Mouse (Mus musculus) retina, postnatal 7 days (tissue): Measurements from ENCODE around the gene Fbxl16.
A peak's percentile ranks its signal among the peaks of the same experiment; 100 is the strongest.
"Not testable (repeated sequence)": the region's sequence is repeated elsewhere in the genome, so short reads cannot be mapped to it uniquely, and the experiment has no call there.

Experiments used
- DNase-seq: peaks from one replicate; pipeline ENCODE4 v3.0.0-alpha.2; 2012; ENCODE audit warnings: low read depth, low spot score

Gene Fbxl16

DNA sequence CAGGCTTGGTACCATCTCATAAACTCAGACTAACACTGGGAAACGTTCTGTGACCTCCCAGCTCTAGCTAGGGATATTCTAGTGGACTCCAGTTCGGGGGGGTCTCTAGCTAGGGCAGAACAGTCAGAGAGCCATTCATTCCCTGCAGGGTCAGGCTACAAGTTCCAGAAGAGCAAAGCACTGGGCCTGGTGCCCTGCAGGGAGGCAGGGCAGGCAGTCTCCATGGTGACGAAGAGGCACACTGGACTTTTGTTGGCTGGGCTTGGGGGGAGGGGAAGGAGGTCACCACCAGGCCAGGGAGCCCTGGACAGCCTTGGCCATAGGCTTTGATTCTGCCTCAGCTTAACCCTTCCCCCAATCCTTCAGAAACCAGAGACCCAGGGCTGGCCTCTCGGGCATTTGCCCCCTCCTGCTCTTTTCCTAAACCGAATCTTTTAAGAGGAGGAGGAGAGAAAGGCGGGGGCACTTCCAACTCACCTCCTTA, 13.2 kb upstream of the Fbxl16 start, which contains the start of gene AC134908.4:
Gene AC134908.4 (minus strand): TSS at position 51 of the 484 bp plus-strand sequence.
- DNase-seq = no peak

DNA sequence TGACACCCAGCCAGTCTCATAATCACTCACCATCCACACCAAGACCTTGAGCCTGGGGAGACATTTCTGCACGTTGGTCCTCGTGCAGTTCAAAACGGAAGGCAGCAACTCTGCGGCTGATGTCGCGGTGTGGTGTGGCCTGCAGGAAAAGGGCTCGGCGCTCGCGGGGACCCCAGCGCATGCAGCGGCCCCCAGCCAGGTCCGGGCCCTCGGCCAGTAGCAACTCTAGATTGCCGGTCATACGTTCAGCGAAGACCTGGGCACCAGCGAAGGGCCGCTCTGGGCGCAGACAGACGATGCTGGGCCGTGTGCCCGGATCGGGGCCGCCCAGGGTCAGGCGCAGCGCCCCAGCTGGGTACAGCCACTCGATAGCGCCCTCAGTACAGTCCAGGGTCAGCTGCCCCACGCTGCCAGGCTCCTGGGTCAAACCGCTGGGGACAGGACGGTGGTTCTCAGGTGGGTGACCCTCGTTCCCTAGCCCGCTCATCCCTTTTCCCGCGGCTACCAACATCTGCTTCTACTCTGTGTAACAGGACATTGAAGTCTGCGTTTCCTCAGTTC, 12.6 kb upstream of the Fbxl16 start:
- no peak for DNase-seq

DNA sequence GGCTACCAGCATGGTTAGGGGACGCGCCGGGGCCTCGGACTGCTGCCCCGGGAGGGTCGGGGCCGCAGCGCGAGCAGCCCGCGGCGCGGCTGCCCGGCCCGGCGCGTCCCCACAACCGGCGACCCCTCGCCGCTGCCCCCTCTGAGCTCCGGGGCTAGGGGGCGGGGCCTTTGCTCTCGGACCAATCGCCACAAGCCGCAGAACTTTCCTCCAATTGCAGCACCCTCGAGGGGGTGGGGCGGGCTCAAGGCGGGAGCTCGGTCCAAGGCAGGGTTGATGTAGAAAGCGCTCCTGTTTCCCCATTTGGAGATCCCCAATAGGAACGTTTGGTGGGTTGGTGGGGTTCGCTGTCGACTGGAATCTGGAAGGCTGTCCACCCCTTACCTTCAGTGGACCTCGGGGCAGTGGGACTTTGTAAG, 11.9 kb upstream of the Fbxl16 start, which contains the start of gene Metrn:
Gene Metrn (minus strand): TSS at position 186 of the 419 bp plus-strand sequence.
- DNase-seq = no peak

DNA sequence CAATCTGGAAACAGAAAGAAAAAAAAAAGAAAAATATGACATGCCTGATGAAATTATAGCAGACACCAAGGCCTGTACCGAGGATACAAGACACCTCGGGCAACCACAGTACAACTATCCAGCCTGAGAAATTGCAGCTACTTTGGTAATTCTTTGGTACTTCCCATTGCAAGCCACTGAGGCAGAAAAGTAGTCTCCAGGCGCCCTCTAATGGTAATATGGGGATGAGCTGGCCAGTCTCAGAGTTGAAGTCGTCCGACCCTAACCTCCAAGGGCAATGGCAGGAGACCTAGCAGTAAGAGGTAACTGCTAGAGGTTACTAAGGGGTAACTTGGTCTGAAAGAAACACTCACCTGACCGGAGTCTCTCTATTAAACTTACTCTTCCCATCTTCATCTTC, 7.9 kb upstream of the Fbxl16 start:
- no peak for DNase-seq

DNA sequence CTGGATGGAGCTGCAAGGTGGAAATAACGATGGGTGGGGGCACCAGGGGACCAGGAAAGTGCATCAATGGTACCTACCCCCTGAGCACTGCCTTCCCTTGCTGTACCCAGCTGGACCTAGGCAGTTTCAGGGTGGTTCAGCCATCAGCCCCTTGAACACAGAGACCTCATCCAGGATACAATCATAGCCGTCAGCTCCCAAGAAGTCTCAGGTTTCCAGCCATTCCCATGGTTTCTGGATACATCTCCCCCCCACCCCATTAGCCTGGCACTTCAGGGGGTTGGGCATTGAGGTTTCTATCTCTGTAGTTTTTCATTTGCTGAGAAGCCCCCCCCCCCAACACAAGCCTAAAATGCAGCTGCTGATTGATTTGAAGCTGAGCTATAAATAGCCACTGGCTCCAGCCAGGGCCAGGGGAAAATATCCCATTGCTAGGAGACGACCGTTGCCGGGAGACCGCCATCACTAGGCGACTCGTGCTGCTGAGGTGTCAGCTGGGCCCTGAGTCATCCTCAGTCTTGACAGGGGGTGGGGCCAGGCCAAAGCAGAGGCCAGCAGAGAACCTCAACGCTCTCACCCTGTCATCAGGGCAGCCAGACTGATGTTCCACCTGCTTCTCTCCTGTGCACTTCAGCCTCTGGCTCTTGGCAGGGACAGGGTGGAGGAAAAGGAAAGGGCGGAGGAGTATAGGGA, 5.9 kb upstream of the Fbxl16 start:
- DNase-seq = no peak

DNA sequence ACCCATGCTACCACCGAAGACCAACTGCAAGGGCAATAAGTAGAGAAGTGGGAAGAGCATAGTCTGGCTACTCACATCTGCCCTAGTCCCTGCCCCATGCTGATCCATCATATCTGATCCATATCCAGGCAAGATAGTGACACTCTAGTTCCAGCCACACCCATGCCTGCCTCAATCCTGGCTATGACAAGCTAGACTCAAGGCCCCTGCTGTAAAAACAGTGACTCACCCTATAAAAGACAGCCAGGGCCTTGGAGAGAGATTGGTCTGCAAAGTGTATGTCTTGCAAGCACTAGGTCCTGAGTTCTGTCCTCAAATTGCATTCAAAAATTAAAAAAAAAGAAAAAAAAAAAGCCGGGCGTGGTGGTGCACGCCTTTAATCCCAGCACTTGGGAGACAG, 2.4 kb upstream of the Fbxl16 start:
- DNase-seq = no peak

DNA sequence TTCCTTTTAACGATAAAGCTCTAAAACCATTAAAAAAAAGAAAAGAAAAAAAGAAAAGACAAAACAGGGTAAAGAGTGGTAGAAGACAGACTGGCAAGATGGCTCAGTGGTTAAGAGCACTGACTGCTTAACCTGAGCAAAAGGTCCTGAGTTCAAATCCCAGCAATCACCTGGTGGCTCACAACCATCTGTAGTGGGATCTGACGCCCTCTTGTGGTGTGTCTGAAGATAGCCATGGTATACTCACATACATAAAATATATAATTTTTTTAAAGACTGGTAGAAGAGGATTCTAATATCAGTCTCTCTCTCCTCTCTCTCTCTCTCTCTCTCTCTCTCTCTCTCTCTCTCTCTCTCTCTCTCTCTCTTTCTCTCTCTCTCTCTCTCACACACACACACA, 1.4 kb upstream of the Fbxl16 start:
- not testable (repeated sequence) for DNase-seq

DNA sequence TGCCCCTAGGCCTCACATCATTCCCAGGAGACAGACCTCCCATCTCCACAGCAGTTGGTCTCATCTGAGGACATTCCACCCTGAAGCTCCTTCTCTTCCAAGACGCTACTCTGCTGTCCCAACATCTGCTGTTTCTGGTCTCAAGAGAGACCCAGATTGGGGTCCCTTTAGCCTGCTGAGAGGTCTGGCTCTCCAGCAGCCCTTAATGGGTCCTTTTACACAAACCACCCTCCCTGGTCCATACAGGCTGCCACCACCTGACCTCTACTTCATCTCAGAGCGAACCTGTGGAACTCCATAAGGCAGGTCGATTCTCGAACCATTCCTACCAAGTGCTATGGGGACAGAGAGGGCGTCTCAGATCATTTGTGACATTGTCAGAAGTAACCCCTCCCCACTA, 857 bp upstream of the Fbxl16 start:
- no peak for DNase-seq

DNA sequence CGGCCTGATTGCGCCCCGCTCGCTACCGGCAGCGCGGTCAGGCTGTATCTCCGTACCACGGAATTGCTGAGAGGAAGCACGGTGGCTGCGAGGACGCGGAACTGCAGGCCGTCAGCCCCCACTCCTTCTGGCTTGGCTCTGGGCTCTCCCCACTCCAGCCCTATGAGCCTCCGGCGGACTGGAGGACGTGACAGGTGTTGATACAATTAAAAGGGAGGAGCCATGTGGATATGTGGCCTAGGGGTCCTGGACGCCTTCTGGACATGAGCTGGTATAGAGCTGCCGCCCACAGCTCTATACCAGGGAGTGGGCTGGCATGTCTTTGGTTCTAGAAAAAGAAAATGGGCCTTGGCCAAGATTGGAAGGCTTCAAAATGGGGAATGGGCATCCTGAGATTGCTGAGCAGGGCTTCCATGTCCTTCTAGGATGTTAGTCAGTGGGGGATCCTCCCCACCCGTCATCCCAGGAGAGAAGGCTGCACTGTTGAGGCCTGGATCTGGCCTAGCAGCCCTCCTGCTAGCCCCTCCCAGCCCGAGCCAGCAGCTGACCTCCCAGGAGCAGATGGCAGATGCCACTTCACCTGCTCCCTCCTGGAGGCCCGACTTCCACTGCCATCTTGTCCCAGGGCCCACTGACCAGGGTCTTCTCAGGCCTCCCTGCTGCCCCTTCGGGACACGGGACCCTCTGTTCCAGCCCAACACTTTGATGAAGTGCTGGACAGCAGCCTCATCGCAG, 888 bp downstream of the Fbxl16 start:
- no peak for DNase-seq

DNA sequence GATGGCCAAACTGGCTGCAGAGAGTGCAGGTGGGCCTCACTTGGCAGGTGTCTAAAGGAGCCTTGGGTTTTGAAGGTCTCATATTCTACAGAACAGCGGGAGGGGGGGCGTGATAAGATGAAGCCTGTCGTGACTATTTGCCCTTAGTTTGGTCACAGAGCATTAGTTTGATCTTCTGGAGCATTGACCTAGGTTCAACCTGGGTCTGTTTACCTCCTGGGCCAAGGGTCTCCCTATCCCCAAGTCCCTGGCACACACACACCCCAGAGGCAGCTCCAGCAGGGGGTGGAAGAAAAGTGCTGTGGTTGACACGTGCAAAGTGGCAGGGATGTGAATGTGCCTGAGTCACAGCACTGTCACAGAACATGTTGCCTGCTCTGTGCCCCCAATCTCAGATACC, 2.0 kb downstream of the Fbxl16 start:
- DNase-seq = no peak

DNA sequence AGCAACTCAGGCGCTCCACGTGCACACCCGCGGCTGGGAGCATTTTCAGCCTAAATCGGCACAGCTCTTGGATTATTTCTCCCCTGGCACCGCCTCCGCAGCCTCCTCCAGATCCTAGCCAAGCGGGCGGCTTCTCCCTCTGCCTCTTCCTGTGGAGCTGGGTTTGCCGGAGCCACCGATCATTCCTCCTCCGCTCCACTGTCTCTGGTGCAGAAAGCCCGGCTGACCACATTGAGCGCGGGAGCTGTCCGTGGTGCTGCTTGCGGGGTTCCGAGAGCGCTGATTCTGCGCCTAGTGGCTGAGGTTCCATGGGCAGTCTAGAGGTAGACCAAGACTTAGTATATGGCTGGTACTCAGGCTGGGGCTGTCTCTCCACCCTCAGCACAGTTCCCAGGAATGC, 4.6 kb downstream of the Fbxl16 start:
- DNase-seq = no peak

DNA sequence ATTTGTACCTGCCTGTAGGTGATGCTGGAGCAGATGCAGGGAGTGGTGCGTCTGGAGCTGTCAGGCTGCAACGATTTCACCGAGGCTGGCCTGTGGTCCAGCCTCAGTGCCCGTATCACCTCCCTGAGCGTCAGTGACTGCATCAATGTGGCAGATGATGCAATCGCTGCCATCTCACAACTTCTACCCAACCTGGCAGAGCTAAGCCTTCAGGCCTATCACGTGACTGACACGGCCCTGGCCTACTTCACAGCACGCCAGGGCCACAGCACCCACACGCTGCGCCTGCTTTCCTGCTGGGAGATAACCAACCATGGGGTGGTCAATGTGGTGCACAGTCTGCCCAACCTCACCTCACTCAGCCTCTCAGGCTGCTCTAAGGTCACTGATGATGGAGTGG, 8.8 kb downstream of the Fbxl16 start:
- DNase-seq = no peak

DNA sequence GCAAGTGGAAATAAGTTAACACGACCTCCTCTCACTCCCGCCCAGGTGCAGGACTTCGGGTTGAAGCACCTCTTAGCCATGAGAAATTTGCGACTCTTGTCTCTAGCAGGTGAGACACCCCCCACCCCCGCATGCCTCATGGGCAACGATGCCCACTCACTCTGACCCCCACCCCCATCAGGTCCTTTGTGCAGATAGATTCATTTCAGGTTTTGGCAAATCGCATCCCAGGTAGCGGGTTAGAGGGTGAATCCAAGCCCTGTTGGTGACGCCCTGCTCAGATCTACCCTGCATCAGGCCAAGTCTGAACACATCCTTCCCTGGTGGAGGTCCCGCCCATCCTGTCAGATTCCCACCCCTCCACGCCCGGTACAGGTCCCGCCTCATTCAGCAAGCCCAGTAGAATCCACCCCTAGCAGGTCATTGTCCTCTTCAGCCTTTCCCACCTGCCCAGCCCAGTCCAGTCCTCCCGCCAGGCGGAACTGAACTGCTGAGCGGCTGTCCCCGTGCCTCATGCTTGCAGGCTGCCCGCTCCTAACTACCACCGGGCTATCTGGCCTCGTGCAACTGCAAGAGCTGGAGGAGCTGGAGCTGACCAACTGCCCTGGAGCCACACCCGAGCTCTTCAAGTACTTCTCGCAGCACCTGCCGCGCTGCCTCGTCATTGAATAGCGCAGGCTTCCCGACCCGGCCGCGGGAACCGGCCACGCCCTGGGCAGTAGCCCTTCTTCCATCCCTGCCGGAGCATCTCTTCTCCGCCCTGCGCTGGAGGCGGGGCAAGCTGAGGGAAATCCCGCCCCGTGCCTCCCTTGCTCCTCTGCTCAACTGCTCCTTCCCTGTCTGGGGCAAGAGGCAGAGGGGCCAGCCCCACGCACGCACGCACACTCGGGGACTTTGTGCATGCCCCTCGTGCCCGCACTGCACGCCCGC, 10.2 kb downstream of the Fbxl16 start:
- no peak for DNase-seq

DNA sequence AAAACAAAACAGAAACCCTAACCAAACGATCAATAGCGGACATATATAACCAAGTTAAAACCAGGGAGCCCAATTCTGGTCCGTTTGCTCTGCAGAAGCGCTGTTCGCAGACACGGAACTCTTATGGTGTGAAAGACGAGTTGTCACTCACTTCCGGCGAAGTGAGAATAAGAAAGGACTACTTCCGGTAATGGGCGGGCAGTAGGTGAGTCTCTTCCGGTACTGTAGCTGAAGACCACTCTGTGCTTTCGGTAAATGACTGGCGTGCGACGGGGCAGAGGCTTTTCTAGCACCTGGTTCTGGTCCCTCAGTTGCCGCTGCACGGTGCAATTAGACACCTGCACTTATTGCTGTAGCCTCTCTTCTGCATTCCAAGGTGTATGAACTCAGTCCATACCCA, 14.6 kb downstream of the Fbxl16 start, which contains the start of gene Wdr24:
Gene Wdr24 (plus strand): TSS at position 176 of the 400 bp plus-strand sequence.
- DNase-seq = peak; percentile 80

DNA sequence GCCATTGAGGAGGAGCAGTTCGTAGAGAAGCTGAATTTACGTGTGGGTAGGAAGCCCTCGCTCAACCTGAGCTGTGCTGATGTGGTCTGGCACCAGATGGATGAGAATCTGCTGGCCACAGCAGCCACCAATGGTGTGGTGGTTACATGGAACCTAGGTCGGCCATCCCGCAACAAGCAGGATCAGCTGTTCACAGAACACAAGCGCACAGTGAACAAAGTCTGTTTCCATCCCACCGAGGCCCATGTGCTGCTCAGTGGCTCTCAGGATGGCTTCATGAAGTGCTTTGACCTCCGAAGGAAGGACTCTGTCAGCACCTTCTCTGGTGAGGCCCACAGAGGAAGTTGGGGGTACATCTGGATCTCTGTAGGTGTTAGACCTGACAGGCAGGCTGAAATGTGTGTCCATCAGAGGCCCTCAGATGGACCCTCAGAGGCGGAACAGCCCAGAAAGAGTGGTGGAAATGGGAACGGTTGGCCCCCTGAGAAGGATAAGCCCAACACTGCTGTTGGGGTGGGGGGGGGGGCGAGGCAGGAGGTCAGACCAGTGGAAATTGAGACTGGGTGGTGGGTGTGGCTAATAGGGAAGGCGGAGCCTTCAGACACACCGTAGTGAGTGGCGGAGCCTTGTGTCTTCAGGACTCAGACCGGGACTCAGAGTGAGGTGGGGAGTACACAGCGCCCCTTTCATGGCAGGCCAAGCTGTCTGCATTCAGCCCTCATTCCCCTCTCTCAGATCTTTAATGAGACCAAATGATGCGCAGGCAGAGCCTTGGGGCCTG, 15.7 kb downstream of the Fbxl16 start:
- DNase-seq = no peak

DNA sequence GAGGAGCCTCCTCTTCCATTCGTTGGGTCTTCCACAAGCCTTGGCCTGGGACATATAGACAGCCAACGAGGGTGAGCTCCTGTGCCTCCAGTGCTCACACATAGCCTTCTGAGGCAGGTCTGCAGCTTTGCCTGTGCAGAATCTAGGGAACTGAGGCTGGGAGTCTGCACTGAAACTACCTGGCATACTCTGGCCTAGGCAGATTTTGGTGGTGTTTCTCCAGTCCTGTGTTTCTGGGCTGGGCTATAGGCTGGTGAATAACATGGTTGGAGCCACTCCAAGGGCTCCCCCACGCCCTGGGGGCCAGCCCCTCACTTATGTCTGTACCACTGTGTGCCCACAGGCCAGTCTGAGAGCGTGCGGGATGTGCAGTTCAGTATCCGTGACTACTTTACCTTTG, 16.4 kb downstream of the Fbxl16 start:
- DNase-seq = no peak

DNA sequence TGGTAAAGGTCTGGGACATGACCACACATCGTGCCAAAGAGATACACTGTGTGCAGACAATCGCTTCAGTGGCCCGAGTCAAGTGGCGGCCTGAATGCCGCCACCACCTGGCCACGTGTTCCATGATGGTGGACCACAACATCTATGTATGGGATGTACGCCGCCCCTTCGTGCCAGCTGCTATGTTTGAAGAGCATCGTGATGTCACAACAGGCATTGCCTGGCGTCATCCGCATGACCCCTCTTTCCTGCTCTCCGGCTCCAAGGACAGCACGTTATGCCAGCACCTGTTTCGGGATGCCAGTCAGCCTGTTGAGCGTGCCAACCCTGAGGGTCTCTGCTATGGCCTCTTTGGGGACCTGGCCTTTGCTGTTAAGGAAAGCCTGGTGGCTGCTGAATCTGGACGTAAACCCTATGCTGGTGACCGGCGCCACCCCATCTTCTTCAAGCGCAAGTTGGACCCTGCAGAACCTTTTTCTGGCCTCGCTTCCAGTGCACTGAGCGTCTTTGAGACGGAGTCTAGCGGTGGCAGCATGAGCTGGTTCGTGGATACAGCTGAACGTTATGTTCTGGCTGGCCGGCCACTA, 17.2 kb downstream of the Fbxl16 start:
- DNase-seq = no peak

DNA sequence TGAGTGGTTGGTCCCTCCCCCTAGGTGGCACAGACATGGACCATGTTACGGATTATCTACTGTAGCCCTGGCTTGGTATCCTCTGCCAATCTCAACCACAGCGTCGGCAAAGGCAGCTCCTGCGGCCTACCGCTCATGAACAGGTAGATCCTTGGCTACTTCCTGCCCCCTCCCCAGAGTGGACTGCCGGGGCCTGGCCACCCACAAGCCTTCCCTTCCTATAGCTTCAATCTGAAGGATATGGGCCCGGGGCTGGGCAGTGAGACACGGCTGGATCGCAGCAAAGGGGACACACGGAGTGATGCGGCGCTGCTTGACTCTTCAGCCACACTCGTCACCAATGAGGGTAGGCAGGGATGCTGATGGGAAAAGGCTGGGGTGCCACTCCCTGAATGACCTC, 18.1 kb downstream of the Fbxl16 start:
- no peak for DNase-seq

DNA sequence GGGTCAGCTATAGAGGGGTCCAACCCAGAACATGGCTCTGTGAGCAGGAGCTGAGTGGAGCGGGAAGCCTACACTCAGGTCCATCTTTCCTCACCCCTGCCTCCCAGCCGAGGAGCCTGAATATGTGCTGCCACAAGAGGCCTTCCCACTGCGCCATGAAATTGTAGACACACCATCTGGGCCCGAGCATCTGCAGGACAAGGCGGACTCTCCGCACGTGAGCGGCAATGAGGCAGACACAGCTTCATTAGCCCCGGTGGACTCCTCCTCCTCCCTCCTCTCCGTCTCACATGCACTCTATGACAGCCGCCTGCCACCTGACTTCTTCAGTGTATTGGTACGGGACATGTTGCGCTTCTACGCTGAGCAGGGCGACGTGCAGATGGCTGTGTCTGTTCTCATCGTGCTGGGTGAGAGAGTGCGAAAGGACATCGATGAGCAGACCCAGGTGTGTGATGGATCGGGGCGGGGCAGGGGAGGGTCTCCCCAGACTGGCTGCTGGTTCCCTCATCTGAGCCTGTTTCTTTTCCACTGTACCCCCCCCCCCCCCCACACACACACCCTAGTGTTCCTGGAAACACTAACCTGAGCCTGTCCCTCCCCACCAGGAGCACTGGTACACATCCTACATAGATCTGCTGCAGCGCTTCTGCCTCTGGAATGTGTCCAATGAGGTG, 18.8 kb downstream of the Fbxl16 start:
- no peak for DNase-seq

DNA sequence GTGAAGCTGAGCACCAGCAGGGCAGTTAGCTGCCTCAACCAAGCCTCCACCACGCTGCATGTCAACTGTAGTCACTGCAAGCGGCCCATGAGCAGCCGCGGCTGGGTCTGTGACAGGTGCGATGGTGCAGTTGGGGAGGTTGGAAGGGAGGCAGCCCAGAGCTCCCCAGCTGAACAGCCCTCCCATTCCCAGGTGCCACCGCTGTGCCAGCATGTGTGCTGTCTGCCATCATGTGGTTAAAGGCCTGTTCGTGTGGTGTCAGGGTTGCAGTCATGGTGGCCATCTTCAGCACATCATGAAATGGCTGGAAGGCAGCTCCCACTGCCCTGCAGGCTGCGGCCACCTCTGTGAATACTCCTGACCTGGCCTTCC, 19.3 kb downstream of the Fbxl16 start:
- no peak for DNase-seq
